Mouse (Mus musculus): ENCODE data around the gene Gm11034. TPM values are rescaled to one million over a fixed set of nuclear protein-coding genes. Genes with fewer than 3 reads are reported as not detected.

Gm11034 gene
- not detected in 2 replicates for total RNA-seq (2014; rRNA removed)
- not detected in 2 replicates for polyA plus RNA-seq (2015; fragmentation: Nextera tagmentation; extraction: Ambion mirVana)

GRCm38 (mm10) chr8:72213536-72213935 lies at the start of gene Gm11034:
Gm11034 (minus strand) TSS chr8:72213636.
- H3K4me2 ChIP-seq (ENCODE audit: low read depth, low read length, poor library complexity, severe bottlenecking) = no peak within 1 kb of the TSS
- H3K4me1 ChIP-seq (ENCODE audit: insufficient read depth, low read length) = no peaks in the 10 kb centered on the region
- DNase-seq (ENCODE audit: low spot score) (no peak), ATAC-seq (ENCODE audit: low FRiP score) (no peak)
- no peak for TF ChIP-seq CTCF (IDR thresholded peaks at IDR 0.05)
- no peaks in the 10 kb centered on the region for H3K36me3 ChIP-seq (ENCODE audit: insufficient read depth, low read length)
- H3K27ac ChIP-seq (ENCODE audit: low read depth, low read length) = no peak within 1 kb of the TSS
- WGBS = 83% methylated on average over 4 of the region's 4 CpGs
- H3K27me3 ChIP-seq (ENCODE audit: insufficient read depth, low read length) = no peaks in the 10 kb centered on the region; the same call in 1 of the 2 replicates
- H3K4me3 ChIP-seq (ENCODE audit: low read depth, low read length) = no peak within 1 kb of the TSS
- no peak within 1 kb of the TSS for H3K9ac ChIP-seq (replicated peaks; ENCODE audit: low read length, poor library complexity, severe bottlenecking)
- no peaks in the 10 kb centered on the region for H3K9me3 ChIP-seq (ENCODE audit: low read length)

- 97% methylated on average over 2 of the region's 2 CpGs for WGBS
- Histone ChIP-seq H3K4me2 (ENCODE audit: low read depth, low read length, poor library complexity, severe bottlenecking) (no peak overlapping the region), H3K36me3 (ENCODE audit: insufficient read depth, low read length) (no peaks in the 10 kb centered on the region), H3K27ac (ENCODE audit: low read depth, low read length) (no peak overlapping the region), H3K4me1 (ENCODE audit: insufficient read depth, low read length) (no peaks in the 10 kb centered on the region), H3K4me3 (ENCODE audit: low read depth, low read length) (no peak overlapping the region), H3K27me3 (ENCODE audit: insufficient read depth, low read length) (no peaks in the 10 kb centered on the region), H3K9ac (replicated peaks; ENCODE audit: low read length, poor library complexity, severe bottlenecking) (no peak overlapping the region), H3K9me3 (ENCODE audit: low read length) (no peaks in the 10 kb centered on the region)
- DNase-seq (ENCODE audit: low spot score) (no peak), ATAC-seq (ENCODE audit: low FRiP score) (no peak)
- TF ChIP-seq CTCF (IDR thresholded peaks at IDR 0.05) = no peak
Measured at GRCm38 (mm10) chr8:72262756-72263155, 49.3 kb upstream of the Gm11034 start.

GRCm38 (mm10) chr8:72261872-72262271 lies 48.4 kb upstream of the Gm11034 start:
- DNase-seq (ENCODE audit: low spot score) (no peak), ATAC-seq (ENCODE audit: low FRiP score) (no peak)
- Histone ChIP-seq H3K4me2 (ENCODE audit: low read depth, low read length, poor library complexity, severe bottlenecking) (no peak overlapping the region), H3K9me3 (ENCODE audit: low read length) (no peaks in the 10 kb centered on the region), H3K4me3 (ENCODE audit: low read depth, low read length) (no peak overlapping the region), H3K27ac (ENCODE audit: low read depth, low read length) (no peak overlapping the region), H3K9ac (replicated peaks; ENCODE audit: low read length, poor library complexity, severe bottlenecking) (no peak overlapping the region), H3K4me1 (ENCODE audit: insufficient read depth, low read length) (no peaks in the 10 kb centered on the region), H3K27me3 (ENCODE audit: insufficient read depth, low read length) (no peaks in the 10 kb centered on the region), H3K36me3 (ENCODE audit: insufficient read depth, low read length) (no peaks in the 10 kb centered on the region)
- peak; percentile 47; the same call in 1 of the 2 replicates for TF ChIP-seq CTCF (IDR thresholded peaks at IDR 0.05)
- WGBS = 51% methylated on average over 5 of the region's 5 CpGs

GRCm38 (mm10) chr8:72261431-72261830 lies 48.0 kb upstream of the Gm11034 start:
- DNase-seq (ENCODE audit: low spot score) = no peak
- Histone ChIP-seq H3K9ac (replicated peaks; ENCODE audit: low read length, poor library complexity, severe bottlenecking) (no peak overlapping the region), H3K4me3 (ENCODE audit: low read depth, low read length) (no peak overlapping the region), H3K27me3 (ENCODE audit: insufficient read depth, low read length) (no peaks in the 10 kb centered on the region), H3K9me3 (ENCODE audit: low read length) (no peaks in the 10 kb centered on the region), H3K36me3 (ENCODE audit: insufficient read depth, low read length) (no peaks in the 10 kb centered on the region), H3K4me1 (ENCODE audit: insufficient read depth, low read length) (no peaks in the 10 kb centered on the region), H3K27ac (ENCODE audit: low read depth, low read length) (no peak overlapping the region), H3K4me2 (ENCODE audit: low read depth, low read length, poor library complexity, severe bottlenecking) (no peak overlapping the region)
- no peak for TF ChIP-seq CTCF (IDR thresholded peaks at IDR 0.05)
- no peak for ATAC-seq (ENCODE audit: low FRiP score)

- H3K4me2 ChIP-seq (ENCODE audit: low read depth, low read length, poor library complexity, severe bottlenecking) = no peak overlapping the region
- no peak overlapping the region for H3K27ac ChIP-seq (ENCODE audit: low read depth, low read length)
- no peak overlapping the region for H3K9ac ChIP-seq (replicated peaks; ENCODE audit: low read length, poor library complexity, severe bottlenecking)
- H3K4me3 ChIP-seq (ENCODE audit: low read depth, low read length) = no peak overlapping the region
- peak; percentile 81 for DNase-seq (ENCODE audit: low spot score)
- H3K27me3 ChIP-seq (ENCODE audit: insufficient read depth, low read length) = no peaks in the 10 kb centered on the region
- 22% methylated on average over 2 of the region's 2 CpGs for WGBS
- H3K9me3 ChIP-seq (ENCODE audit: low read length) = no peaks in the 10 kb centered on the region
- peak; percentile 93 for TF ChIP-seq CTCF (IDR thresholded peaks at IDR 0.05)
- ATAC-seq (ENCODE audit: low FRiP score) = peak; percentile 77
- H3K4me1 ChIP-seq (ENCODE audit: insufficient read depth, low read length) = no peaks in the 10 kb centered on the region
- H3K36me3 ChIP-seq (ENCODE audit: insufficient read depth, low read length) = 0 out of 2 replicates have a peak, but pooled peaks cover under 1% of the 10 kb centered on the region
Measured at GRCm38 (mm10) chr8:72261019-72261418, 47.6 kb upstream of the Gm11034 start.

GRCm38 (mm10) chr8:72260585-72260984 lies 47.1 kb upstream of the Gm11034 start:
- Histone ChIP-seq H3K9me3 (ENCODE audit: low read length) (no peaks in the 10 kb centered on the region), H3K4me2 (ENCODE audit: low read depth, low read length, poor library complexity, severe bottlenecking) (no peak overlapping the region), H3K9ac (replicated peaks; ENCODE audit: low read length, poor library complexity, severe bottlenecking) (no peak overlapping the region), H3K4me3 (ENCODE audit: low read depth, low read length) (no peak overlapping the region), H3K27me3 (ENCODE audit: insufficient read depth, low read length) (no peaks in the 10 kb centered on the region), H3K36me3 (ENCODE audit: insufficient read depth, low read length) (0 out of 2 replicates have a peak, but pooled peaks cover 5% of the 10 kb centered on the region), H3K4me1 (ENCODE audit: insufficient read depth, low read length) (no peaks in the 10 kb centered on the region), H3K27ac (ENCODE audit: low read depth, low read length) (no peak overlapping the region)
- DNase-seq (ENCODE audit: low spot score) = no peak
- ATAC-seq (ENCODE audit: low FRiP score) = 0 out of 2 replicates have a peak, but pooled peaks have one; percentile 1
- no peak for TF ChIP-seq CTCF (IDR thresholded peaks at IDR 0.05)
- 51% methylated on average over 4 of the region's 4 CpGs for WGBS

Measured in midbrain, postnatal 0 days (tissue).